Mouse (Mus musculus): ENCODE measurements around the gene Podn. TPM values are rescaled to one million over a fixed set of nuclear protein-coding genes. Genes with fewer than 3 reads are reported as not detected.

Podn gene
- polyA plus RNA-seq, 1 experiment from 2014 or later = 0.19 TPM

GRCm38 (mm10) chr4:108071235-108071901 lies 24.9 kb downstream of the Podn start:
- peak; percentile 98 for DNase-seq (ENCODE audit: low spot score)

GRCm38 (mm10) chr4:108070723-108071122 lies 25.5 kb downstream of the Podn start:
- Histone ChIP-seq H3K4me3 (ENCODE audit: low read depth, low read length) (peak overlapping the region; percentile 45), H3K27me3 (replicated peaks; ENCODE audit: control insufficient read depth, insufficient read depth, low read length) (no peaks in the 10 kb centered on the region), H3K9ac (ENCODE audit: low read length) (peak overlapping the region; percentile 62), H3K4me1 (ENCODE audit: control insufficient read depth, insufficient read depth, low read length) (0 out of 2 replicates have a peak, but pooled peaks cover 5% of the 10 kb centered on the region), H3K27ac (ENCODE audit: low read depth, low read length) (no peak overlapping the region), H3K36me3 (ENCODE audit: control insufficient read depth, insufficient read depth, low read length) (peaks cover 16% of the 10 kb centered on the region; the same call in 1 of the 2 replicates), H3K4me2 (ENCODE audit: low read length) (peak overlapping the region; percentile 77), H3K9me3 (replicated peaks; ENCODE audit: control insufficient read depth, low read length) (no peaks in the 10 kb centered on the region)
- DNase-seq (ENCODE audit: low spot score) (no peak), ATAC-seq (no peak)
- 5% methylated on average over 8 of the region's 8 CpGs for WGBS

More at GRCm38 (mm10) chr4:108071235-108071901, 24.9 kb downstream of the Podn start:
- Histone ChIP-seq H3K9me3 (replicated peaks; ENCODE audit: control insufficient read depth, low read length) (no peaks in the 10 kb centered on the region), H3K4me2 (ENCODE audit: low read length) (peak overlapping the region; percentile 77), H3K4me3 (ENCODE audit: low read depth, low read length) (peak overlapping the region; percentile 45), H3K36me3 (ENCODE audit: control insufficient read depth, insufficient read depth, low read length) (peaks cover 16% of the 10 kb centered on the region; the same call in 1 of the 2 replicates), H3K9ac (ENCODE audit: low read length) (peak overlapping the region; percentile 62), H3K27me3 (replicated peaks; ENCODE audit: control insufficient read depth, insufficient read depth, low read length) (no peaks in the 10 kb centered on the region), H3K27ac (ENCODE audit: low read depth, low read length) (no peak overlapping the region), H3K4me1 (ENCODE audit: control insufficient read depth, insufficient read depth, low read length) (0 out of 2 replicates have a peak, but pooled peaks cover 5% of the 10 kb centered on the region)
- 2% methylated on average over 26 of the region's 26 CpGs for WGBS
- ATAC-seq = peak; percentile 98

- Histone ChIP-seq H3K4me3 (ENCODE audit: low read depth, low read length) (peak overlapping the region; percentile 45), H3K4me2 (ENCODE audit: low read length) (peak overlapping the region; percentile 77), H3K27me3 (replicated peaks; ENCODE audit: control insufficient read depth, insufficient read depth, low read length) (no peaks in the 10 kb centered on the region), H3K36me3 (ENCODE audit: control insufficient read depth, insufficient read depth, low read length) (peaks cover 16% of the 10 kb centered on the region; the same call in 1 of the 2 replicates), H3K9me3 (replicated peaks; ENCODE audit: control insufficient read depth, low read length) (no peaks in the 10 kb centered on the region), H3K27ac (ENCODE audit: low read depth, low read length) (no peak overlapping the region), H3K4me1 (ENCODE audit: control insufficient read depth, insufficient read depth, low read length) (0 out of 2 replicates have a peak, but pooled peaks cover 5% of the 10 kb centered on the region), H3K9ac (ENCODE audit: low read length) (peak overlapping the region; percentile 62)
- DNase-seq (ENCODE audit: low spot score) (no peak), ATAC-seq (no peak)
- WGBS = 71% methylated on average over 4 of the region's 4 CpGs
Measured at GRCm38 (mm10) chr4:108070286-108070685, 26.0 kb downstream of the Podn start.

- Histone ChIP-seq H3K4me3 (ENCODE audit: low read depth, low read length) (no peak overlapping the region), H3K36me3 (ENCODE audit: control insufficient read depth, insufficient read depth, low read length) (peaks cover 26% of the 10 kb centered on the region; the same call in 1 of the 2 replicates), H3K4me2 (ENCODE audit: low read length) (no peak overlapping the region), H3K27ac (ENCODE audit: low read depth, low read length) (no peak overlapping the region), H3K9me3 (replicated peaks; ENCODE audit: control insufficient read depth, low read length) (no peaks in the 10 kb centered on the region), H3K4me1 (ENCODE audit: control insufficient read depth, insufficient read depth, low read length) (0 out of 2 replicates have a peak, but pooled peaks cover 5% of the 10 kb centered on the region), H3K9ac (ENCODE audit: low read length) (no peak overlapping the region), H3K27me3 (replicated peaks; ENCODE audit: control insufficient read depth, insufficient read depth, low read length) (no peaks in the 10 kb centered on the region)
- ATAC-seq (no peak), DNase-seq (ENCODE audit: low spot score) (no peak)
- WGBS = 88% methylated on average over 2 of the region's 2 CpGs
Measured at GRCm38 (mm10) chr4:108068081-108068480, 28.2 kb downstream of the Podn start.

GRCm38 (mm10) chr4:108067261-108067660 lies 29.0 kb downstream of the Podn start:
- ATAC-seq (no peak), DNase-seq (ENCODE audit: low spot score) (no peak)
- Histone ChIP-seq H3K4me2 (ENCODE audit: low read length) (no peak overlapping the region), H3K4me1 (ENCODE audit: control insufficient read depth, insufficient read depth, low read length) (0 out of 2 replicates have a peak, but pooled peaks cover 5% of the 10 kb centered on the region), H3K4me3 (ENCODE audit: low read depth, low read length) (no peak overlapping the region), H3K36me3 (ENCODE audit: control insufficient read depth, insufficient read depth, low read length) (peaks cover 31% of the 10 kb centered on the region; the same call in 1 of the 2 replicates), H3K9me3 (replicated peaks; ENCODE audit: control insufficient read depth, low read length) (no peaks in the 10 kb centered on the region), H3K27ac (ENCODE audit: low read depth, low read length) (no peak overlapping the region), H3K9ac (ENCODE audit: low read length) (no peak overlapping the region), H3K27me3 (replicated peaks; ENCODE audit: control insufficient read depth, insufficient read depth, low read length) (no peaks in the 10 kb centered on the region)
- WGBS = 91% methylated on average over 7 of the region's 7 CpGs

- H3K4me1 ChIP-seq (ENCODE audit: control insufficient read depth, insufficient read depth, low read length) = 0 out of 2 replicates have a peak, but pooled peaks cover 5% of the 10 kb centered on the region
- H3K36me3 ChIP-seq (ENCODE audit: control insufficient read depth, insufficient read depth, low read length) = peaks cover 35% of the 10 kb centered on the region; the same call in 1 of the 2 replicates
- H3K4me3 ChIP-seq (ENCODE audit: low read depth, low read length) = no peak overlapping the region
- H3K9me3 ChIP-seq (replicated peaks; ENCODE audit: control insufficient read depth, low read length) = no peaks in the 10 kb centered on the region
- ATAC-seq (no peak), DNase-seq (ENCODE audit: low spot score) (no peak)
- H3K27me3 ChIP-seq (replicated peaks; ENCODE audit: control insufficient read depth, insufficient read depth, low read length) = no peaks in the 10 kb centered on the region
- WGBS = 93% methylated on average over 4 of the region's 4 CpGs
- no peak overlapping the region for H3K9ac ChIP-seq (ENCODE audit: low read length)
- no peak overlapping the region for H3K4me2 ChIP-seq (ENCODE audit: low read length)
- no peak overlapping the region for H3K27ac ChIP-seq (ENCODE audit: low read depth, low read length)
Measured at GRCm38 (mm10) chr4:108066569-108066968, 29.7 kb downstream of the Podn start.

- H3K27ac ChIP-seq (ENCODE audit: low read depth, low read length) = no peak overlapping the region
- H3K27me3 ChIP-seq (replicated peaks; ENCODE audit: control insufficient read depth, insufficient read depth, low read length) = no peaks in the 10 kb centered on the region
- 0 out of 2 replicates have a peak, but pooled peaks cover 1% of the 10 kb centered on the region for H3K4me1 ChIP-seq (ENCODE audit: control insufficient read depth, insufficient read depth, low read length)
- DNase-seq (ENCODE audit: low spot score) (no peak), ATAC-seq (no peak)
- peaks cover 36% of the 10 kb centered on the region; the same call in 1 of the 2 replicates for H3K36me3 ChIP-seq (ENCODE audit: control insufficient read depth, insufficient read depth, low read length)
- no peak overlapping the region for H3K9ac ChIP-seq (ENCODE audit: low read length)
- WGBS = 91% methylated on average over 2 of the region's 2 CpGs
- no peaks in the 10 kb centered on the region for H3K9me3 ChIP-seq (replicated peaks; ENCODE audit: control insufficient read depth, low read length)
- no peak overlapping the region for H3K4me2 ChIP-seq (ENCODE audit: low read length)
- no peak overlapping the region for H3K4me3 ChIP-seq (ENCODE audit: low read depth, low read length)
Measured at GRCm38 (mm10) chr4:108065176-108065844, 30.9 kb downstream of the Podn start.

GRCm38 (mm10) chr4:108063616-108064015 lies 32.6 kb downstream of the Podn start:
- Histone ChIP-seq H3K27me3 (replicated peaks; ENCODE audit: control insufficient read depth, insufficient read depth, low read length) (no peaks in the 10 kb centered on the region), H3K9ac (ENCODE audit: low read length) (no peak overlapping the region), H3K27ac (ENCODE audit: low read depth, low read length) (no peak overlapping the region), H3K36me3 (ENCODE audit: control insufficient read depth, insufficient read depth, low read length) (peaks cover 40% of the 10 kb centered on the region; the same call in 1 of the 2 replicates), H3K9me3 (replicated peaks; ENCODE audit: control insufficient read depth, low read length) (no peaks in the 10 kb centered on the region), H3K4me3 (ENCODE audit: low read depth, low read length) (no peak overlapping the region), H3K4me2 (ENCODE audit: low read length) (no peak overlapping the region), H3K4me1 (ENCODE audit: control insufficient read depth, insufficient read depth, low read length) (no peaks in the 10 kb centered on the region; the same call in 1 of the 2 replicates)
- no peak for ATAC-seq
- no peak for DNase-seq (ENCODE audit: low spot score)
- WGBS = 90% methylated on average over 6 of the region's 6 CpGs

Data from forebrain, embryonic 14.5 days (tissue).